In the genomic region with DNA sequence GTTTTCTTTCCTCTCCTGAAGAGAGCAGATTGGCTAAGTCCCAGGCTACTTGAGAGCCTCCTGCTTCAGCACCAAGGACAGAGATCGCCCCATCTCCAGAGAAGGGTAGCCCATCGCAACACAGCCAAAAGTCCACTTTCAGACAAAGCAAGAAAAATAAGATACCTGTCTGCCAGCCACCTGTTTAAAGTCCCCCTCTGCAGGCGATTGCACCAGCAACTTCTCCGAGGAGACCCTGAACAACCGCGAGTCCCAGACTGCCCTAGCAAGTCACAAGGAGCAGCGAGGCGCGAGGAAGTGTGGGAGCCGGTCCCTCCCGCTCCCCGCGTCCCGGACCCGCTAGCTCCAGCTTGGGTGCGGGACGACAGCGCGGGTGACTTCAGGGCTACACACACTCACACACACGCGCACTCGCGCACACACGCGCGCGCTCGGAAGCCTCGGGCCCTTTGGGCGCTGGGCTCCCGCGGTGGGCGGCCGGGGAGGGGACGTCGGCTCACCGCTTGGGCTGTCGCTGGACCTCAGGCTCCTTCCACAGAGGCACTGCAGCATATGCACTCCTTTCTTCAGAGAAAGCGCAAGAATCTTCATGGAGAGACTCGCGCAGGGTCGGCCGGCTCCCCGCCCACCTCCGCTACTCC, we compare ENCODE assay signal across 8 mouse cellular contexts.
DNase-seq lines count a peak whose midpoint lies in the region; ATAC-seq and TF ChIP-seq lines count a peak whose summit lies in the region.

No protein-coding gene starts in this region.

- no peak for TF ChIP-seq CTCF in kidney, postnatal 0 days (IDR thresholded peaks at IDR 0.05; ENCODE audit: low read depth)

- H3K9ac ChIP-seq in heart, embryonic 15.5 days: no peak overlapping the region
- H3K9ac ChIP-seq in kidney, postnatal 0 days (ENCODE audit: low read depth, low read length): no peak overlapping the region
- no peak overlapping the region for H3K9ac ChIP-seq in stomach, embryonic 16.5 days (ENCODE audit: low read length)

- DNase-seq in thymus, postnatal 4 days: peak; percentile 20
- DNase-seq in thymus, postnatal 25 days: no peak
- peak; percentile 9 for DNase-seq in cerebellum, adult 8-10 months
- peak; percentile 81 for DNase-seq in kidney, postnatal 0 days (ENCODE audit: low spot score)
- peak; percentile 71 for DNase-seq in midbrain, embryonic 10.5 days (ENCODE audit: low spot score)
- DNase-seq in spleen, adult 18-20 months: no peak

- peaks cover 12% of the 10 kb centered on the region for H3K4me1 ChIP-seq in heart, embryonic 15.5 days (replicated peaks)
- 0 out of 2 replicates have a peak, but pooled peaks cover 12% of the 10 kb centered on the region for H3K4me1 ChIP-seq in kidney, postnatal 0 days (replicated peaks; ENCODE audit: insufficient read depth, low read length)
- H3K4me1 ChIP-seq in midbrain, embryonic 10.5 days: peaks cover 13% of the 10 kb centered on the region
- H3K4me1 ChIP-seq in stomach, embryonic 16.5 days (ENCODE audit: control insufficient read depth, insufficient read depth, low read length): 0 out of 2 replicates have a peak, but pooled peaks cover 6% of the 10 kb centered on the region

- no peak overlapping the region for H3K27ac ChIP-seq in heart, embryonic 15.5 days
- no peak overlapping the region for H3K27ac ChIP-seq in kidney, postnatal 0 days
- peak overlapping the region; percentile 42; the same call in 1 of the 2 replicates for H3K27ac ChIP-seq in midbrain, embryonic 10.5 days (replicated peaks)
- H3K27ac ChIP-seq in stomach, embryonic 16.5 days (ENCODE audit: low read length): no peak overlapping the region

- 1% methylated on average over 45 of the region's 45 CpGs for WGBS in heart, embryonic 15.5 days
- under 1% methylated on average over 45 of the region's 45 CpGs for WGBS in kidney, postnatal 0 days
- under 1% methylated on average over 45 of the region's 45 CpGs for WGBS in midbrain, embryonic 10.5 days
- under 1% methylated on average over 45 of the region's 45 CpGs for WGBS in stomach, embryonic 16.5 days

- H3K27me3 ChIP-seq in heart, embryonic 15.5 days: peaks cover 33% of the 10 kb centered on the region
- H3K27me3 ChIP-seq in kidney, postnatal 0 days (ENCODE audit: insufficient read depth, low read length): peaks cover 10% of the 10 kb centered on the region; the same call in 1 of the 2 replicates
- H3K27me3 ChIP-seq in midbrain, embryonic 10.5 days (ENCODE audit: low read depth, poor library complexity, severe bottlenecking): peaks cover 37% of the 10 kb centered on the region
- peaks cover 14% of the 10 kb centered on the region for H3K27me3 ChIP-seq in stomach, embryonic 16.5 days (ENCODE audit: control insufficient read depth, insufficient read depth, low read length)

- H3K4me2 ChIP-seq in heart, embryonic 15.5 days: peak overlapping the region; percentile 95
- peak overlapping the region; percentile 96 for H3K4me2 ChIP-seq in kidney, postnatal 0 days (ENCODE audit: low read length)
- H3K4me2 ChIP-seq in stomach, embryonic 16.5 days (ENCODE audit: low read depth, low read length): peak overlapping the region; percentile 96

- peak overlapping the region; percentile 59 for H3K4me3 ChIP-seq in heart, embryonic 15.5 days
- peak overlapping the region; percentile 50 for H3K4me3 ChIP-seq in kidney, postnatal 0 days (replicated peaks; ENCODE audit: low read depth, low read length)
- peak overlapping the region; percentile 79 for H3K4me3 ChIP-seq in midbrain, embryonic 10.5 days
- peak overlapping the region; percentile 52 for H3K4me3 ChIP-seq in stomach, embryonic 16.5 days (replicated peaks; ENCODE audit: low read length)

- ATAC-seq in heart, embryonic 15.5 days (replicated peaks; ENCODE audit: insufficient number of reproducible peaks, insufficient read depth, low FRiP score, low read depth): peak; percentile 39; the same call in 1 of the 2 replicates
- peak; percentile 29; the same call in 1 of the 2 replicates for ATAC-seq in kidney, postnatal 0 days (replicated peaks; ENCODE audit: low FRiP score, low read depth)
- ATAC-seq in stomach, embryonic 16.5 days (ENCODE audit: insufficient read depth, low FRiP score): peak; percentile 33; the same call in 1 of the 2 replicates

- H3K9me3 ChIP-seq in heart, embryonic 15.5 days (replicated peaks): no peaks in the 10 kb centered on the region
- no peaks in the 10 kb centered on the region for H3K9me3 ChIP-seq in kidney, postnatal 0 days (replicated peaks; ENCODE audit: low read length)
- H3K9me3 ChIP-seq in midbrain, embryonic 10.5 days (replicated peaks): no peaks in the 10 kb centered on the region
- H3K9me3 ChIP-seq in stomach, embryonic 16.5 days (replicated peaks; ENCODE audit: control insufficient read depth, low read length): no peaks in the 10 kb centered on the region

- no peaks in the 10 kb centered on the region for H3K36me3 ChIP-seq in heart, embryonic 15.5 days
- no peaks in the 10 kb centered on the region for H3K36me3 ChIP-seq in kidney, postnatal 0 days (ENCODE audit: insufficient read depth, low read length)
- H3K36me3 ChIP-seq in midbrain, embryonic 10.5 days: no peaks in the 10 kb centered on the region
- no peaks in the 10 kb centered on the region for H3K36me3 ChIP-seq in stomach, embryonic 16.5 days (ENCODE audit: control insufficient read depth, insufficient read depth, low read length)

Comparison
In these comparisons a context has a peak if more than half of its experiments do, and no peak if none do; other contexts are left out.
1. DNase-seq: peak in thymus, postnatal 4 days (single experiment), cerebellum, adult 8-10 months (single experiment), kidney, postnatal 0 days (single experiment) and midbrain, embryonic 10.5 days (single experiment); none in thymus, postnatal 25 days (single experiment) and spleen, adult 18-20 months (0 of 2).
2. Peak in every context shown above with its lines, with median percentiles within 50 percentile points of each other: ATAC-seq, H3K4me2 ChIP-seq and H3K4me3 ChIP-seq.